Mouse (Mus musculus): Measurements from ENCODE around the gene Adtrp. TPM values are rescaled to one million over a fixed set of nuclear protein-coding genes. Genes with fewer than 3 reads are reported as not detected.

The Adtrp gene
- polyA plus RNA-seq, 1 experiment from 2014 or later: 0.45 TPM

DNA sequence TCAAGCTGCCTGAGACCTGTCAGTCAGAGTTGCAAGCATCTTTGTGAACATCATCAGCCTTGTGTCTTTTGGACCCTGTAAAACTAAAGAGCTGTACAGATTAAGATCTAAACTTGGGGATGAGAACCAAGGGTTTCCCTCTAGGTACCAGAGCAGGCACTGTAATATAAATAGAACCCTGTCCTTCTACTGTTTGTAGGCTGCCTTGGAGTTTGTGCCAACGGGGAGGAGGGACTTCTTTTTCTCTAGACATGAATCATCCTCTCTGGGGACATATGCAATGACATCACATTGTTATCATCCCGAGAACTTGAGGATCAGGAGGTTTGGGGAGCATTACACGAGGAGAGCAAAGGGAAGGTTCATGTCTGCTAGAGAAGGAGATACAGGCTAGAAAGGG lies 24.4 kb downstream of the Adtrp start:
- H3K9me3 ChIP-seq (replicated peaks; ENCODE audit: control insufficient read depth, low read length): no peaks in the 10 kb centered on the region
- WGBS: 77% methylated on average over 3 of the region's 3 CpGs
- no peaks in the 10 kb centered on the region for H3K4me1 ChIP-seq (ENCODE audit: control insufficient read depth, insufficient read depth, low read length)
- DNase-seq (ENCODE audit: low spot score) (no peak), ATAC-seq (replicated peaks; ENCODE audit: insufficient number of reproducible peaks, low FRiP score, low TSS enrichment, low read depth) (no peak)
- no peak overlapping the region for H3K4me3 ChIP-seq (ENCODE audit: low read depth, low read length)
- H3K27me3 ChIP-seq (ENCODE audit: control insufficient read depth, insufficient read depth, low read length): no peaks in the 10 kb centered on the region
- no peak overlapping the region for H3K9ac ChIP-seq (replicated peaks; ENCODE audit: low read length)
- H3K36me3 ChIP-seq (replicated peaks; ENCODE audit: control insufficient read depth, insufficient read depth, low read depth, low read length): no peaks in the 10 kb centered on the region
- no peak overlapping the region for H3K4me2 ChIP-seq (ENCODE audit: low read depth, low read length)
- no peak overlapping the region for H3K27ac ChIP-seq (replicated peaks; ENCODE audit: low read depth, low read length)

DNA sequence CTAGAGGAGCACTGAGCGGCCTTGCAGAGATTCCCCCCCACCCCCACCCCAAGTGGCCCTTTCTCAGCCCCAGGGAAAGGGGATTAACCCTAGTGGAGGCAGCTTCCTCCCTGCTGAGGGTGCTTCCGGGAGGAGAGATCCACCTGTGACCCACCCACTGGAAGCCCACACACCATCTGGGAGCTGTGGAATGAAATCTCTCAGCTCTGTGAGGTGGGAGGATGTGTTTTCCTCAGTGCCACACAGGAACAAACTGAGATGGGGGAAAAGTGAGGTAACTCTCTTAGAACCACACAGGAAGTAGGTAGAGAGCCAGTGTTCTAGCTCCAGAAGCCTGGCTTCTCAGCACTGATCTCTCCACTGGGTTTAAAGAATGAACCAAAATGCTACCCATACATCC lies 24.9 kb downstream of the Adtrp start:
- ATAC-seq (replicated peaks; ENCODE audit: insufficient number of reproducible peaks, low FRiP score, low TSS enrichment, low read depth): no peak
- no peaks in the 10 kb centered on the region for H3K27me3 ChIP-seq (ENCODE audit: control insufficient read depth, insufficient read depth, low read length)
- H3K4me3 ChIP-seq (ENCODE audit: low read depth, low read length): no peak overlapping the region
- no peak overlapping the region for H3K9ac ChIP-seq (replicated peaks; ENCODE audit: low read length)
- WGBS: 39% methylated on average over 2 of the region's 2 CpGs
- H3K36me3 ChIP-seq (replicated peaks; ENCODE audit: control insufficient read depth, insufficient read depth, low read depth, low read length): no peaks in the 10 kb centered on the region
- no peaks in the 10 kb centered on the region for H3K4me1 ChIP-seq (ENCODE audit: control insufficient read depth, insufficient read depth, low read length)
- H3K27ac ChIP-seq (replicated peaks; ENCODE audit: low read depth, low read length): no peak overlapping the region
- DNase-seq (ENCODE audit: low spot score): no peak
- H3K9me3 ChIP-seq (replicated peaks; ENCODE audit: control insufficient read depth, low read length): no peaks in the 10 kb centered on the region
- H3K4me2 ChIP-seq (ENCODE audit: low read depth, low read length): no peak overlapping the region

DNA sequence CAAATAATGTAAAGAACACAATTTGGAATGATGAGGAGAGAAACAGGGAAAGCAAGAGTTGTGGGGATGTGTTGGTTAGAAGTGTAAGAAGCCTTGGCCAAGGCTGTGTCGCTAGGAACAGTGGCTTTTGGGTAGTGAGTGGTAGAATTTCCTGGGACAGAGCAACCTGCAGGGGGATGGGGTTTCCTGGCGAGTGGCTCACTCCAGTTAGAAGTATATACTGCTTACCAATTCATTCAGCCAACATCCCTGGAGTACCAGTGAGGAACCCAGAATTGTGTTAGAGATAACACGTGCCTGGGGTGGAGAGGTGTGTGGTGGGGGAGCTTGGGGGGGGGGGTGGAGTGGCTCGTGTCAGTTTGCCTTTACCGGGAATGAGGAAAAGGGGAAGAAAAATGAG lies 25.4 kb downstream of the Adtrp start:
- no peak for ATAC-seq (replicated peaks; ENCODE audit: insufficient number of reproducible peaks, low FRiP score, low TSS enrichment, low read depth)
- H3K36me3 ChIP-seq (replicated peaks; ENCODE audit: control insufficient read depth, insufficient read depth, low read depth, low read length): no peaks in the 10 kb centered on the region
- no peaks in the 10 kb centered on the region for H3K27me3 ChIP-seq (ENCODE audit: control insufficient read depth, insufficient read depth, low read length)
- WGBS: 36% methylated on average over 5 of the region's 5 CpGs
- H3K4me2 ChIP-seq (ENCODE audit: low read depth, low read length): no peak overlapping the region
- DNase-seq (ENCODE audit: low spot score): no peak
- no peak overlapping the region for H3K9ac ChIP-seq (replicated peaks; ENCODE audit: low read length)
- no peaks in the 10 kb centered on the region for H3K4me1 ChIP-seq (ENCODE audit: control insufficient read depth, insufficient read depth, low read length)
- no peak overlapping the region for H3K27ac ChIP-seq (replicated peaks; ENCODE audit: low read depth, low read length)
- no peak overlapping the region for H3K4me3 ChIP-seq (ENCODE audit: low read depth, low read length)
- H3K9me3 ChIP-seq (replicated peaks; ENCODE audit: control insufficient read depth, low read length): no peaks in the 10 kb centered on the region

DNA sequence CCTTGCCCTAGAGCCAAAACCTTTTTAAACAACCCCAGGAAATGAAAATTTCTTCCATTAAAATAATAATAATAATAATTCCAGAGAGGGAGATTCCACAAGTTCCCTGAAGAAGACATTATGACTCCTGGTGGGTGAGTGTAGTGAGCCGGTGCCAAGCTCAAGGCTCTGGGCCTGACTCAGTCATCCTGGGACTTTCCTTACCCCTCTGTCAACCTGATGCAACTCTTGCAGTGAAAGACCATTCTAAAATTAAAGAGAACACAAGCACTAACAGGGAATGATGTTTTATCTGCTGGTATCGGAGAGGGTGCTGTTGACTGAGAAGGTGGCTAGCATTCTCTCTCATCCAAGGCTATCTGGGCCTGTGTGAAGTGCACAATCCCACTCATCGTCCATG lies 26.5 kb downstream of the Adtrp start:
- DNase-seq (ENCODE audit: low spot score) (no peak), ATAC-seq (replicated peaks; ENCODE audit: insufficient number of reproducible peaks, low FRiP score, low TSS enrichment, low read depth) (no peak)
- Histone ChIP-seq H3K27me3 (ENCODE audit: control insufficient read depth, insufficient read depth, low read length) (no peaks in the 10 kb centered on the region), H3K4me2 (ENCODE audit: low read depth, low read length) (no peak overlapping the region), H3K36me3 (replicated peaks; ENCODE audit: control insufficient read depth, insufficient read depth, low read depth, low read length) (no peaks in the 10 kb centered on the region), H3K4me1 (ENCODE audit: control insufficient read depth, insufficient read depth, low read length) (no peaks in the 10 kb centered on the region), H3K4me3 (ENCODE audit: low read depth, low read length) (no peak overlapping the region), H3K9ac (replicated peaks; ENCODE audit: low read length) (no peak overlapping the region), H3K9me3 (replicated peaks; ENCODE audit: control insufficient read depth, low read length) (no peaks in the 10 kb centered on the region), H3K27ac (replicated peaks; ENCODE audit: low read depth, low read length) (no peak overlapping the region)
- 88% methylated on average over 3 of the region's 3 CpGs for whole genome bisulfite sequencing

DNA sequence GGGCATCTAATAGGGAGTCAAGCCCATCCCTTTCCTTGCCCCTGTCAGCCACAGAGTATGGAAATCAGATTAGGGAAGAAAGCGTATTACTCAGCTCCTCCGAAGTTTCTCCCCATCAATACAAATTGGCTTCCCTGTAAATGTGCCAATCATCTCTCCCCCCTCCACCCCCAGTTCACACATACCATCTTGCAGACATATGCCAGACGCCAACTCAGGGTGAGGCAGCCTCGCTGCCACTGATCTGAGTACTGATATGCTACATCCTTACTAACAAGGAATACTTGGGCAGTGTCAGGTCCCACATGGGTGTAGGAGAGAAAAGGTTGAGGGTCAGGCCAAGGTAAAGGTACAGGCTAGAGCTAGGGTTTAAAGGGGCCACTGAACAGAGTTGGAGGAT lies 27.6 kb downstream of the Adtrp start:
- no peak overlapping the region for H3K27ac ChIP-seq (replicated peaks; ENCODE audit: low read depth, low read length)
- H3K4me1 ChIP-seq (ENCODE audit: control insufficient read depth, insufficient read depth, low read length): no peaks in the 10 kb centered on the region
- H3K36me3 ChIP-seq (replicated peaks; ENCODE audit: control insufficient read depth, insufficient read depth, low read depth, low read length): no peaks in the 10 kb centered on the region
- H3K9me3 ChIP-seq (replicated peaks; ENCODE audit: control insufficient read depth, low read length): no peaks in the 10 kb centered on the region
- H3K4me2 ChIP-seq (ENCODE audit: low read depth, low read length): no peak overlapping the region
- DNase-seq (ENCODE audit: low spot score): no peak
- H3K4me3 ChIP-seq (ENCODE audit: low read depth, low read length): no peak overlapping the region
- H3K9ac ChIP-seq (replicated peaks; ENCODE audit: low read length): no peak overlapping the region
- H3K27me3 ChIP-seq (ENCODE audit: control insufficient read depth, insufficient read depth, low read length): no peaks in the 10 kb centered on the region
- ATAC-seq (replicated peaks; ENCODE audit: insufficient number of reproducible peaks, low FRiP score, low TSS enrichment, low read depth): no peak
- 79% methylated on average over 4 of the region's 4 CpGs for WGBS

DNA sequence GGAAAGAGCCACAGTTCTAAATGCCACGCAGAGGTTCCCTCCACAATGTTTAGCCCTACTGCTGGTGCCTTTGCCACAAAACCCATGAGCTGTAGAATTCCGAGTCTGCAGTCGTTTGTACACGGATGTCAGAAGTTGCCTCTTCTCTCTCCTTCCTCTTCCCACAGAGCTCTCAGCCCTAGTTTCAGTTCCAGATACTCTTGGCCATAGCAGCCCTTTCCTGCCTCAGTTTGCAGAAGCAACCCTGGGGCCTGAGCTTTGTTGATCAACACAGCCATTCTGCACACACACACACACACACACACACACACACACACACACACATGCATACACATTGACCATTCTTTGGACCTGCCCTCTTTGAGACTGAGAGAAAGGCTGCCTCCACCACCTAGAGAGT lies 28.0 kb downstream of the Adtrp start:
- H3K4me1 ChIP-seq (ENCODE audit: control insufficient read depth, insufficient read depth, low read length): no peaks in the 10 kb centered on the region
- no peak overlapping the region for H3K4me2 ChIP-seq (ENCODE audit: low read depth, low read length)
- no peak overlapping the region for H3K4me3 ChIP-seq (ENCODE audit: low read depth, low read length)
- H3K36me3 ChIP-seq (replicated peaks; ENCODE audit: control insufficient read depth, insufficient read depth, low read depth, low read length): no peaks in the 10 kb centered on the region
- no peak for ATAC-seq (replicated peaks; ENCODE audit: insufficient number of reproducible peaks, low FRiP score, low TSS enrichment, low read depth)
- no peak overlapping the region for H3K9ac ChIP-seq (replicated peaks; ENCODE audit: low read length)
- DNase-seq (ENCODE audit: low spot score): no peak
- H3K27me3 ChIP-seq (ENCODE audit: control insufficient read depth, insufficient read depth, low read length): no peaks in the 10 kb centered on the region
- no peaks in the 10 kb centered on the region for H3K9me3 ChIP-seq (replicated peaks; ENCODE audit: control insufficient read depth, low read length)
- H3K27ac ChIP-seq (replicated peaks; ENCODE audit: low read depth, low read length): no peak overlapping the region
- WGBS: 98% methylated on average over 4 of the region's 4 CpGs

DNA sequence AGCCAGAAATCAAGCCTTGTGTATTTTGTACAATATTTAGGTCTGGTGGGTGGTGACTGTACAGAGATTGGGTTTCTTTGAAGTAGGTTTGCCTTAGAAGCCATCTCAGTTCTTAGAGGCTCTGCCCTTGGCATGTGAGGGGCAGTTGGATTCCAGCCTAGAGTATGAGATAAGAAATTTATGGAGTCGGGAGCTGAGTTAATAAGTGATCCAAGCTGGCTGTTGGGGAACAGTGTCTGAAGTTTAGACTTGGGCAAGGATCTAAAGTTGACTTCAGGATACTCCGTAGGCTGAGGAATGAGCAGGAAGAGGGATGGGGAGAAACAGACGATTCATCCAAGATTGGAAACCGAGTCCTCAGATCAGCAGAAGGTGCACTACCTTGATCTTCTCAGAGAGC lies 29.9 kb downstream of the Adtrp start:
- no peak overlapping the region for H3K4me3 ChIP-seq (ENCODE audit: low read depth, low read length)
- no peak overlapping the region for H3K4me2 ChIP-seq (ENCODE audit: low read depth, low read length)
- H3K9me3 ChIP-seq (replicated peaks; ENCODE audit: control insufficient read depth, low read length): no peaks in the 10 kb centered on the region
- 84% methylated on average over 4 of the region's 4 CpGs for WGBS
- no peaks in the 10 kb centered on the region for H3K27me3 ChIP-seq (ENCODE audit: control insufficient read depth, insufficient read depth, low read length)
- H3K9ac ChIP-seq (replicated peaks; ENCODE audit: low read length): no peak overlapping the region
- ATAC-seq (replicated peaks; ENCODE audit: insufficient number of reproducible peaks, low FRiP score, low TSS enrichment, low read depth) (no peak), DNase-seq (ENCODE audit: low spot score) (no peak)
- H3K4me1 ChIP-seq (ENCODE audit: control insufficient read depth, insufficient read depth, low read length): no peaks in the 10 kb centered on the region
- H3K27ac ChIP-seq (replicated peaks; ENCODE audit: low read depth, low read length): no peak overlapping the region
- no peaks in the 10 kb centered on the region for H3K36me3 ChIP-seq (replicated peaks; ENCODE audit: control insufficient read depth, insufficient read depth, low read depth, low read length)

DNA sequence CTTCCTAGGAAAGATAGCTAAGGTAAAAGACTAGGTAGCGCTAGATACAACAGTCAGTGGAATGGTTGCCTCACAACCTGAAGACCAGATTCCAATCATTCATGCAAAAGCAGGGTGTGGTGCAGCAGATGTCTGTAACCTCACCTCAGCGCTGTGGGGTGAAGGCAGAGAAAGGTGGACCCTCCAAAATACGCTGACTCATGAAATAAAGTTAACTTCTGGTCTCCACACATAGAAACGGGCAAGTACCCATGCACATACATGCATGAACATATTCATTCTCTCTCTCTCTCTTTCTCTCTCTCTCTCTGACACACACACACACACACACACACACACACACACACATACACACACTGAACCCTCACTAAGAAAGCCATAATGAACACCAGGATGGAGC lies 30.8 kb downstream of the Adtrp start:
- Histone ChIP-seq H3K4me1 (ENCODE audit: control insufficient read depth, insufficient read depth, low read length) (no peaks in the 10 kb centered on the region), H3K9ac (replicated peaks; ENCODE audit: low read length) (no peak overlapping the region), H3K27ac (replicated peaks; ENCODE audit: low read depth, low read length) (no peak overlapping the region), H3K4me3 (ENCODE audit: low read depth, low read length) (no peak overlapping the region), H3K4me2 (ENCODE audit: low read depth, low read length) (no peak overlapping the region), H3K9me3 (replicated peaks; ENCODE audit: control insufficient read depth, low read length) (no peaks in the 10 kb centered on the region), H3K27me3 (ENCODE audit: control insufficient read depth, insufficient read depth, low read length) (no peaks in the 10 kb centered on the region), H3K36me3 (replicated peaks; ENCODE audit: control insufficient read depth, insufficient read depth, low read depth, low read length) (no peaks in the 10 kb centered on the region)
- DNase-seq (ENCODE audit: low spot score) (no peak), ATAC-seq (replicated peaks; ENCODE audit: insufficient number of reproducible peaks, low FRiP score, low TSS enrichment, low read depth) (no peak)
- WGBS: 92% methylated on average over 4 of the region's 4 CpGs

DNA sequence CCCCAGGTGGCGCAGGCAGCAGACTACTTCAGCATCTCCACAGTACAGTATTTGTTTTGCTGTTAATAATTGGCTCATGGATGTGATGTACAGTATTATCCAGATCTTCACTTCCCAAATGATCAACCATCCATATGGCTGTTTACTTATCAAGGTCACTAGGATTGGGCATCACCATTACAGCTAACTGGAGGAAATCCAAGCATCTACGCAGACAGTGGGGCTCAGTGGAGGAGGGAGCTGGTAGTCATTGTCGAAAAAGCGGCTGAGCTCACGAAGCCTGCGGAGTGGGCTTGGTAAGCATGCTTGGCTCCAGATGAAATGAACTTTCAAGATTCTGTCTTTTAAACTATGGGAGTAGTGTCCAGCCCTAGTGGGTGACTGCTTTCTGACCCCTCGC lies 36.7 kb downstream of the Adtrp start:
- H3K4me1 ChIP-seq (ENCODE audit: control insufficient read depth, insufficient read depth, low read length): no peaks in the 10 kb centered on the region
- DNase-seq (ENCODE audit: low spot score): no peak
- H3K36me3 ChIP-seq (replicated peaks; ENCODE audit: control insufficient read depth, insufficient read depth, low read depth, low read length): no peaks in the 10 kb centered on the region
- WGBS: 90% methylated on average over 7 of the region's 7 CpGs
- H3K9ac ChIP-seq (replicated peaks; ENCODE audit: low read length): no peak overlapping the region
- ATAC-seq (replicated peaks; ENCODE audit: insufficient number of reproducible peaks, low FRiP score, low TSS enrichment, low read depth): no peak
- no peak overlapping the region for H3K4me3 ChIP-seq (ENCODE audit: low read depth, low read length)
- H3K27me3 ChIP-seq (ENCODE audit: control insufficient read depth, insufficient read depth, low read length): no peaks in the 10 kb centered on the region
- no peaks in the 10 kb centered on the region for H3K9me3 ChIP-seq (replicated peaks; ENCODE audit: control insufficient read depth, low read length)
- no peak overlapping the region for H3K27ac ChIP-seq (replicated peaks; ENCODE audit: low read depth, low read length)
- no peak overlapping the region for H3K4me2 ChIP-seq (ENCODE audit: low read depth, low read length)
